Mouse (Mus musculus): Measurements from ENCODE around the gene Inmt.

DNA sequence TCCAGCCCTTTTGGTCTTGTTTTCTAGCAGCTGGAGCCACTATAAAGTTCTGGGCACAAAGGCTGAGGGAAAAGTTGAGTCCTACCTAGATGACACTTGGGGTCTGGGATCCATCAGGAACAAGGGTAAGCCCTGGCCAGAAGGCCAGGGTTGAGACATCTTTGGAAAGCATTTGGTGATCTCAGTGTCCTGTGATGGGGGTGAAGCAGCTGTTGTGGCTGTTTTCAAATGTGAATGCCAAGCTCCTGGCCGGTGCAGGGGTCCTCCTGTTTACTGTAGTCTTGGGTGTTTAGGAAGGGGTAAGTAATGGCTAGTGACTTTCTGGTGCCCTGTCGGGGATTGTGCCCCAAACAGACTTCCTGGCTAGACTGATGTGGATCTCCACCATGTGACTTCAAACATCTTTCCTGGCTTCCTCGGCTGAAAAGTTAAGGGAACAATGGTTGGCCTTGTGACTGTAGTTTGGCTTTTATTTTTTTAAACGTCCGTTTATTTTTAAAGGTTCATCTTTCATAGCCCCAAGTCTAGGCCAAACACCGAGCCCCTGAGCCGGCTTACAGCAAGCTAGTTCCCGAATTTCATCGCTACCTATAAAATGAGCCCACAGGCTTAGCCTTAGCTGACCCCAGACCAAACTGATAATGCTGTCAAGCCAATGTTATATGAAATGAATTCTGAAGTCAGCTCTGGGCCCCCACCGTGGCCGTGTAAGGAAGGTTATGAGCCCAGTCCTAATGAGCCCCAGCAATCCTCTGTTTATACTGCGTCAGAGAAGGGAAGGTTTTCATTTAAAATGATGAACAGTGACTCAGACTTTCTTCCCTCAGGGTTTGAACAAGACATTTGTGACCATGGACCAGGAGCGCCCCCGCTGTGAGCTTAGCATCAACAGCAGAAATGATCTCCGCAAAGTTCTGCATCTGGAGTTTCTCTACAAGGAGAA lies 35.9 kb upstream of the Inmt start:
- TF ChIP-seq CTCF (IDR thresholded peaks at IDR 0.05; ENCODE audit: low read depth) (no peak), EP300 (IDR thresholded peaks at IDR 0.05; ENCODE audit: low read depth) (no peak)
